Mouse (Mus musculus): Measurements from ENCODE around the gene Gpr84.
"Not testable (repeated sequence)": the region's sequence is repeated elsewhere in the genome, so short reads cannot be mapped to it uniquely, and the experiment has no call there.

Gene Gpr84

DNA sequence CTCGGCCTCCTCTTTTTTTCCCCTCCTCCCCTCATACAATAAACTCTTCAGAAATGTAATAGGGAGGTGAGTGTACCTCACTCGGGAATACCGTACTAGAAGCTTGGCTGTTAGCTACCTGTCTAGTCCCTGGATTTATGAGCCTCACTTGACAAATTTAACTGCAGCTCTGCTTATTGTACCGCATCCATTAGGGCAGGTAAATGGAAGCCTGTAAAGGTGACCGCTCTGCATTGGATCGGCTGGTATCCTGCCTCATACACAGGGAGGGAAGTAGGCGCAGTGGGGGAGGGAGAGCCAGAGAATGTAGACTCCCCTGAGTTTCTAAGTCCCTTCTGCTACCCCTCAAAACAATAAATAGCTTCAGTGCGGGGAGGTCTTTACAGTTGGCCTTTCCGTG is 19.6 kb downstream of the Gpr84 start:
- in situ Hi-C loops (cut with MboI, MseI) = no loop called here

- in situ Hi-C loops (cut with MboI, MseI) = no loop called here
Observed at GRCm38 (mm10) chr15:103290417-103290816, 20.0 kb downstream of the Gpr84 start.

- in situ Hi-C loops (cut with MboI, MseI) = no loop called here
Observed at GRCm38 (mm10) chr15:103289600-103289999, 20.8 kb downstream of the Gpr84 start.

DNA sequence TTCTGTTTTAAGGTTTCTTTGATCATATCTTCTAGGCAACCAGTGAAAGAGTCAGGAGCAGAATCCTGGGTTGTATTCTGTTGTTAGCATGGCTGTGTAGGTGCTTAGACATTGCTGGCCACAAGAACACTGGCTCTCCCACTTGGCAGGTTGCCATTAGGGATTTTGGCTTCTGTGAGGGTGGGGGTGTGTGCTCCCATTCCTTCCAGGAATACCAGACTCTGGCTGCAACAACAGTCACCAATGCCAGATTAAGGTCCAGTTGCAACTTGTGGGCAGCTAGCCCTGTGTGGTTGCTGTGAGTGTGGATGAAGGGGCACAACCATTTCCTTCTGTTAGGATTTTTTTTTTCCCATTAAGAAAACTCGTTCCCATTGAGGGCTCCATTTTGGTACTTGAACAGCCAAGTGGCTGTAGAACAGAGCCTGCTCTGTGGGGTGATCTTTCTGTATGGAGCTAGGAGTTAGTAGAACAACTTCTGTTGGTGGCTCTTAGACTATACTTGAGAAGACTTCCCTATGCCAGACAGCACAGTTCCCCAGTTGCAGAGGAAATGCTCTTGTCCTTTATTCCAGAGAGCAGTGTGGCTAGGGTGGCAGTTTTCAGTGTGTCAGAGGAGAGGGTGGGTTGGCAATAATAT is 24.5 kb downstream of the Gpr84 start:
- in situ Hi-C loops (cut with MboI, MseI) = no loop called here

- in situ Hi-C loops (cut with MboI, MseI) = no loop called here
Observed at GRCm38 (mm10) chr15:103284647-103285046, 25.8 kb downstream of the Gpr84 start.

DNA sequence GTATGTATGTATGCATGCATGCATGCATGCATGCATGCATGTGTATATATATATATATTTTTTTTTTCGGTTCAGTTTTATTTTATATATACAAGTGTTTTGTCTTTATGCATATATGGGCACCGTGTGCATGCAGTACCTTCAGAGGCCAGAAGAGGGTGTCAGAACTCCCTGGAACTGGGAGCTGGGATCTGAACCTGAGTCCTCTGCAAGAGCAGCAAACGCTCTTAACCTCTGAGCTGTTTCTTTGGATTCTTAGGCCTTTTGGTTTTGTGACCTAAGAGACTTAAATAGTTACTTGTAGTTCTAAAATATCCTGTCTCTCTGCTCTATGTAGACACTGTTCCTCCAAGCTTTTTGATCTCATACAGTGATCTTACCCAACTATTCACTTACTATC is 26.3 kb downstream of the Gpr84 start:
- in situ Hi-C loops (cut with MboI, MseI) = no loop called here

GRCm38 (mm10) chr15:103281465-103282205 is 28.8 kb downstream of the Gpr84 start:
- in situ Hi-C loops (cut with MboI, MseI) = no loop called here

GRCm38 (mm10) chr15:103280817-103281464 is 29.5 kb downstream of the Gpr84 start:
- in situ Hi-C loops (cut with MboI, MseI) = no loop called here

DNA sequence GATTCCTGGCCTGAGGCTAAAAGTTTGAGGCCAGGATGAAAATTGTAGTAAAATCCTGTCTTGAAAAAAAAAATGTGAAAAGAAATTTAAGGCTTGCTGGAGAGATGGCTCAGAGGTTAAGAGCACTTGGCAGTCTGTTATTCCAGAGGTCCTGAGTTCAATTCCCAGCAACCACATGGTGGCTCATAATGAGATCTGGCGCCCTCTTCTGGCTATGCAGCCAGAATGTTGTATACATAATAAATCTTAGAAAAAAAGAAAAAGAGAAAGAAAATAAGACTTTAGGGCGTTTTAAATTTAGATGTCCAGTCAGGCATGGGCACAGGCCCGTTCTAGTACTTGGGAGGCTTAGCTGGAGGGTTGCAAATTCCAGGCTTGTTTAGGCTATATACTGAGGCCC is 30.7 kb downstream of the Gpr84 start:
- in situ Hi-C loops (cut with MboI, MseI) = no loop called here

- in situ Hi-C loops (cut with MboI, MseI) = no loop called here
Observed at GRCm38 (mm10) chr15:103277949-103278348, 32.5 kb downstream of the Gpr84 start.

GRCm38 (mm10) chr15:103275943-103276342 is 34.5 kb downstream of the Gpr84 start:
- in situ Hi-C loops (cut with MboI, MseI) = not testable (repeated sequence)

DNA sequence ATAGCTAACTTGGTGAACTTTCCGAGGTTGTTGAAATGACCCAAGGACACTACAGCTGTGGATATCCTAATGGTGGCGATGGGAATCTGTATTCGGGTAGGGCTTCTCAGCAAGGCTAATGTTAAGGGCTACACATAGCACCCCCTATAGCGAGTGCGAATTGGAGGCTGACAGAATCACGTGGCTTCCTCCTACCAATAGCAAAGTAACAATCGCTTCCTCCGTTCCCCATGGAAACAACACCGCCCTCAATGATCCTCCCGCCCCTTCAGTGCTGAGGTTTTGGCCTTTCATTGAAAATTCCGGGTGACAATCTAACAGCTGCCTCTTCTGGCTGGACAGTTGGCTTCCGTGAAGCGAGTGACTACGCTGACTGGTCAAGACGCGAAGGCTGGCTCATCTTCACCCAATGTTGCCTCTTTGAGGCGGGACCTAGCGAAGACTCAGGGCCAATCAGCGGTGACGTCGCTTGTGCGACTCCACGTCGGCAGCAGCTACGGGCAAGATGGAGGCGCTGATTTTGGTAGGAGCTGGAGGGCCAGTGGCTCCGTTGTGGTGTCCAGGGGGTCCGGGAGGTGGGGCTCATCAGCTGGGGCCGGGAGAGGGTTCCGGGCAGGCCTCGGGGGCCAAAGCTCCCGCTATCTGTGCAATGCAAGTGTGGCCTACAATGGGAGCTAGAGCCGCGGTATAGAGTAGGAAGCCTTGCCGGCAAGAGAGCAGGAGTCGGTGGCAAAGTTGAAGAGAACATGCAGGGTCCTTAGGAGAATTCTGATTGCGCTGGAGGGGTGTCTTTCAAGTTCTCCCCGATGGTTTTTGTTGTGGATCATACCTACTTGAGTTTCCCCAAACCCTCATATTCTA is 37.8 kb downstream of the Gpr84 start, which contains the start of gene Copz1:
Gene Copz1 (plus strand): TSS at position 296 of the 861 bp plus-strand sequence.
- in situ Hi-C loops (cut with MboI, MseI) = loop anchor here (25.0 kb wide), 1 partner anchor 860 kb away; the partner anchor contains the start of gene Sp1

GRCm38 (mm10) chr15:103268903-103269302 is 41.5 kb downstream of the Gpr84 start:
- in situ Hi-C loops (cut with MboI, MseI) = loop anchor here (25.0 kb wide), 1 partner anchor 857 kb away; the partner anchor contains the start of gene Sp1

GRCm38 (mm10) chr15:103264794-103265193 is 45.6 kb downstream of the Gpr84 start:
- in situ Hi-C loops (cut with MboI, MseI) = loop anchor here (25.0 kb wide), 1 partner anchor 852 kb away; the partner anchor contains the start of gene Sp1

- in situ Hi-C loops (cut with MboI, MseI) = loop anchor here (25.0 kb wide), 1 partner anchor 848 kb away; the partner anchor contains the start of gene Sp1
Observed at GRCm38 (mm10) chr15:103259989-103260388, 50.4 kb downstream of the Gpr84 start.

GRCm38 (mm10) chr15:103259162-103259561 is 51.2 kb downstream of the Gpr84 start:
- in situ Hi-C loops (cut with MboI, MseI) = loop anchor here (25.0 kb wide), 1 partner anchor 847 kb away; the partner anchor contains the start of gene Sp1
